Mouse (Mus musculus) G1E (cell line): ENCODE measurements around the gene Papss1. TPM values are rescaled to one million over a fixed set of nuclear protein-coding genes. Genes with fewer than 3 reads are reported as not detected.

Experiments used
- ATAC-seq: 2 replicates; pipeline ENCODE4 v1.8.0; 2016; ENCODE audit warnings: mild to moderate bottlenecking; ENCODE audit not compliant: insufficient number of reproducible peaks, poor library complexity, low FRiP score, severe bottlenecking; ENCODE audit errors: extremely low read depth
- DNase-seq: peaks from one replicate; pipeline ENCODE4 v3.0.0; 2012; ENCODE audit warnings: low spot score
- H3K27me3 ChIP-seq: 2 replicates; pipeline ENCODE4 v1.6.1; 2012; ENCODE audit warnings: mild to moderate bottlenecking, low read length, inconsistent platforms; ENCODE audit not compliant: insufficient read depth
- H3K36me3 ChIP-seq: replicated peaks from 2 replicates; pipeline ENCODE3; 2012; ENCODE audit warnings: mild to moderate bottlenecking, inconsistent platforms
- H3K4me1 ChIP-seq: 2 replicates; pipeline ENCODE4 v1.6.1; 2012; ENCODE audit warnings: low read depth, low read length, inconsistent platforms, mixed read lengths; ENCODE audit not compliant: insufficient read depth
- H3K4me3 ChIP-seq: 2 replicates; pipeline ENCODE4 v1.5.1; 2012; ENCODE audit warnings: low read depth, mild to moderate bottlenecking, inconsistent platforms, low read length, moderate library complexity, mixed read lengths
- H3K9me3 ChIP-seq: replicated peaks from 2 replicates; pipeline ENCODE4 v1.6.1; 2012; ENCODE audit warnings: inconsistent platforms
- CTCF ChIP-seq: IDR thresholded peaks from 2 replicates; pipeline ENCODE4 v1.5.1; 2012; ENCODE audit warnings: low read depth, low read length, inconsistent platforms, mixed read lengths
- GATA1 ChIP-seq: IDR thresholded peaks from 2 replicates; pipeline ENCODE4 v1.6.1; 2012; ENCODE audit warnings: borderline replicate concordance, low read length, inconsistent platforms, mixed read lengths
- GATA2 ChIP-seq: IDR thresholded peaks from 2 replicates; pipeline ENCODE4 v1.6.1; 2012; ENCODE audit warnings: low read depth, low read length, inconsistent platforms, borderline replicate concordance
- POLR2AphosphoS5 ChIP-seq: IDR thresholded peaks from 2 replicates; pipeline ENCODE4 v1.6.1; 2012; ENCODE audit warnings: low read depth, low read length, inconsistent platforms; ENCODE audit not compliant: insufficient replicate concordance
- TAL1 ChIP-seq: conservative IDR thresholded peaks from 2 replicates; pipeline ENCODE4 v1.6.1; 2012; ENCODE audit warnings: low read depth, low read length, inconsistent platforms, mixed read lengths
- polyA plus RNA-seq: library from polyadenylated mRNA; stranded (reverse); fragments of >175 nt; gene quantifications from 2 replicates; pipeline ENCODE4 v1.2.3, GENCODE M21; 2012
- total RNA-seq, 2 experiments: library from RNA; stranded (forward) in 1 of 2; stranded (reverse) in 1 of 2; fragments of 200-1000 nt in 1 of 2; fragments of >200 nt in 1 of 2; fragmentation: Nextera tagmentation in 1 of 2; gene quantifications; 2 replicates each; pipeline ENCODE4 v1.2.3; 2014 to 2017

The Papss1 gene
- total and polyA plus RNA-seq, 3 experiments = 28.2 to 47.7 (median 33.4) TPM

DNA sequence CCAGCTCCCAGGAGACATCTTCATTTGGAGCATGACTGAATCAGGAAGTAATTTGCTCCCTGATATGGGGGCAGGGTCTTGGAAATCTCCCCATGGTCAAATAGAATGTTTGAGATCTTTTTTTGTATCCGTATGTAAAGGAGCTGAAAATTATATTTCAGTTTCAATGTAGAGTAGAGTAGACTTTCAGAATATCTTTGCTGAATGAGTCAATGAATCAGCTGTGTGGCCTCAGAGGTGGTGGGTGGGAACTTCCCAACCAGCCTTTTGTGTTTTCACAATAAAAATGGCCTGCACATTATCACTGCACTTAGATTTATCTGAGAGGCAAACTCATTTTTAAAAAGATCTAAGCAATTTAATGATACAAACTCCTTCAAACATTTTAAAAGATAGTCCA, 58.6 kb downstream of the Papss1 start:
- Histone ChIP-seq H3K4me1 (no peaks in the 10 kb centered on the region), H3K9me3 (no peaks in the 10 kb centered on the region), H3K36me3 (peaks cover 62% of the 10 kb centered on the region), H3K4me3 (no peak overlapping the region), H3K27me3 (no peaks in the 10 kb centered on the region)
- DNase-seq (no peak), ATAC-seq (no peak)
- TF ChIP-seq POLR2AphosphoS5 (no peak), GATA2 (no peak), GATA1 (no peak), CTCF (no peak), TAL1 (no peak)

DNA sequence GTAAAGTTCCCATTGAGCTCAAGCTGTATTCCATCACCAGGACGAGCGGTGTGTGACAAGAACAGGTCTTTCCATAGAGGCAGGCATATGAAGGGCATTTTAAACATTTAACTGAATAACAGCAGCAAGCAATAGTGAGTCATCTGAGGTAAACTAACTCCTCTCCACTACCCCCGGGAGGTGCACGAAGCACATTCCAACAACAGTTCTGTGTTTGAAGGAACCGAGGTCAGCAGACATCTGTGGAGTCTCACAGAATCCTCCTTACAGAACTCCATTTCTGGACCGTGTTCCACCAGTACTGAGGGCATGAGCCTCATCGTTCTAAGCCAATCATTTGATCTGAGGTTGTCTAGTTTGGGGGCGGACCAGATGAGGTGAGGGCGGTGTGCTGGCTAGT, 59.5 kb downstream of the Papss1 start:
- ATAC-seq = no peak
- TF ChIP-seq CTCF (no peak), GATA1 (no peak), TAL1 (no peak), GATA2 (no peak), POLR2AphosphoS5 (no peak)
- Histone ChIP-seq H3K27me3 (no peaks in the 10 kb centered on the region), H3K4me3 (no peak overlapping the region), H3K4me1 (no peaks in the 10 kb centered on the region), H3K9me3 (no peaks in the 10 kb centered on the region), H3K36me3 (peaks cover 59% of the 10 kb centered on the region)
- no peak for DNase-seq

DNA sequence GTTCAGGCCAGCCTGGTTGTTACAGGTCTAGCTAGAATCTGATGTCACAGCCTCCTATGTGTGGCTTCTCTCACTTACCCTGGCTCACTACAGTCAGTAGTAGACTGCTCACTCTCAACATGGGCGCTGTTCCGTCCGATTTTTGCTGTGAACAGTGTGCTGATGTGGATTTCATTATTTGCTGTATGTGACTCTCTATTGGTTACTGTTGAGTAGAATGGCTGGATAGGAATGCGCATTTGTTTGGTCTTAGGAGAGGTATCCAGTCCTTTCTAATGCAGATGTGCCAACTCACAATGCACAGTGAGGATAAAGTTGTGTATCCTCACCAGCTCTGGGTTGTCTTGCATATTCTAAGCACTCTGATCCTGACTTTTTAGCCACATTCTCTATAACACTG, 62.9 kb downstream of the Papss1 start:
- Histone ChIP-seq H3K36me3 (peaks cover 81% of the 10 kb centered on the region), H3K9me3 (no peaks in the 10 kb centered on the region), H3K27me3 (no peaks in the 10 kb centered on the region), H3K4me3 (no peak overlapping the region), H3K4me1 (no peaks in the 10 kb centered on the region)
- DNase-seq (no peak), ATAC-seq (no peak)
- TF ChIP-seq CTCF (no peak), GATA2 (no peak), TAL1 (no peak), GATA1 (no peak), POLR2AphosphoS5 (no peak)

DNA sequence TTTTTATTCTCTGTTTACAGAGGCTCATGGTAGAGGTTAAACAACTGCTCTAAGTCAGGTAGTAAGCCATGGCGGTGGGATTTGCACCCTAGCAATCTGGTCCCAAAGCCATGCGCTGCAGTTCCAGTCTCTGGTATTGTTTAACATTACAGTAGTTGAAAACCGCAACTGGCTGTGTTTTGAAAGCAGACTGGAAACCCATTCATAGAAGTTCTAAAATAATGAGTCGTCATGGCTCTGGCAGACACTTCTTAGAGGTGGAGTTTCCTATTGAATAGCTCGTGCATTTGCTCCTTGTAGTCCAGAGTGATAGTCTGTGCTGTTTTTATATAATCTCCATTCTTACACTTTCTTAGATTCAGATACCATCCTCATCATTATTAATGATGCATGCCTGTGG, 63.7 kb downstream of the Papss1 start:
- peaks cover 83% of the 10 kb centered on the region for H3K36me3 ChIP-seq
- H3K27me3 ChIP-seq = no peaks in the 10 kb centered on the region
- no peak overlapping the region for H3K4me3 ChIP-seq
- H3K9me3 ChIP-seq = no peaks in the 10 kb centered on the region
- no peak for TF ChIP-seq TAL1
- no peak for TF ChIP-seq GATA2
- no peak for TF ChIP-seq CTCF
- TF ChIP-seq POLR2AphosphoS5 = no peak
- no peak for TF ChIP-seq GATA1
- DNase-seq = no peak
- ATAC-seq = no peak
- H3K4me1 ChIP-seq = no peaks in the 10 kb centered on the region

DNA sequence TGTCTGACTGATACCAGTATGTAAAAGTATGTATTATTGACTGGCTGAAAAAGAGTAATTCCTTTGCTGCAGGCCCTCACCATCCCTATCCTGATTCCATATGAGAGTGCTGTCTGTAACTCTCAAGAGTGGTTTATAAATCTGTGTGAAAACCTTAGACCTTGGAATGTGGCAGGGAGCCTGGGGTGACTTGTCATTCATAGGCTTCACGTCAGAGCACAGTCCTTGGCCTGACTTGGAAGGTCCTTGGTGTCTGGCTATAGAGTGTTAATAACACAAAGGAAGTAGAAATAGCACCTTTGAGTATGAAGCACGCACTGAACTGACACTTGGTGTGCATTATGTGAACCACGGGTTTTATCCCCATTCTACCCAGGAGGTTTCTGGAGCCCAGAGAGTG, 64.4 kb downstream of the Papss1 start:
- ATAC-seq (no peak), DNase-seq (no peak)
- Histone ChIP-seq H3K4me3 (no peak overlapping the region), H3K9me3 (no peaks in the 10 kb centered on the region), H3K27me3 (no peaks in the 10 kb centered on the region), H3K4me1 (no peaks in the 10 kb centered on the region), H3K36me3 (peaks cover 85% of the 10 kb centered on the region)
- no peak for TF ChIP-seq GATA2
- TF ChIP-seq TAL1 = no peak
- no peak for TF ChIP-seq GATA1
- TF ChIP-seq CTCF = no peak
- no peak for TF ChIP-seq POLR2AphosphoS5

DNA sequence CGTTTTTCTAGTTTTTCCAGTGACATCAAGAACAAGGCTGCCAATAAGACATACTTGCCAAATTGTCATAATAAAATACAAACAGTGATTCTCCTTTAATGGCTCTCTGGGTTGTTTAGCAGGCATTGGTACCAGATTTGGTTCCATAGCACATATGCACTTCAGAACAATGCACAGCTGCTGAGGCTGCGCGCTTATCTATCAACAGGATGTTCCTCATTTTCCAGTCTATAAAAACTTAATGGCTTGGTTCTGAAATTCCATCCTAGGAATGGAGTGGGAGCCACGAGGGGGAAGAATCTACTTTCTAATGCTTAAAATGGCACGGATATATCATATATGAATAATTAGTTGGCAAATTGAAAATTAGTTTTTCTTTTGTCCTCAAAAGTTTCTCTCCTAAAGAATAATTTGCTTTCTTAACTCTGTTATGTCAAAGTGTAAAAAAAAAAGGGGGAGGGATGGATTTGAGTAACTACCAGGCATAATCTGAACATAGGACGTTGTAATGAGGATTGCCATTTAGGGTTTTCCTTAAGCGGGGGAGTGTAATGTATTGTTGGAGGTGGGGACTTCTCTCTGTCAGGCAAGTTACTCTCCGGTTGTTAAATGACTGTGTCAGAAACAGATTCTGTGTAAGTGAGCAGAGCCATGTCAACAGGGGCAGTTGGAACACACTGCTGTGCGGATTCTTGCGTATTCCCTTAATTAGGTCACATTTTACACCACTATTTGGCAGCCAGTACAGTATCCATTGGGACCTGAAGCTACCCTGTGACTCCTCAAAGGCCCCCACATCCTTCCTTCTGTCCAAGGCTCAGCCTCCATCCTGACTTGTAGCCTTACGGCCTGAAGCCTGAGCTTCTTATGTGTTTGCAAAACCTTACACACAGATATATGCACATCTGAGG, 66.1 kb downstream of the Papss1 start:
- Histone ChIP-seq H3K9me3 (no peaks in the 10 kb centered on the region), H3K4me3 (no peak overlapping the region), H3K27me3 (no peaks in the 10 kb centered on the region), H3K4me1 (no peaks in the 10 kb centered on the region), H3K36me3 (peaks cover 79% of the 10 kb centered on the region)
- TF ChIP-seq GATA2 (no peak), CTCF (no peak), TAL1 (no peak), POLR2AphosphoS5 (no peak), GATA1 (no peak)
- DNase-seq (no peak), ATAC-seq (no peak)
